Mouse (Mus musculus) right cerebral cortex, adult 2 months (tissue): ENCODE measurements around the gene Rom1.
"Not testable (repeated sequence)": the region's sequence is repeated elsewhere in the genome, so short reads cannot be mapped to it uniquely, and the experiment has no call there.

ENCODE experiments used
- DNase-seq, 2 experiments: peaks; one replicate each; pipeline ENCODE4 v3.0.0; 2021 to 2022; ENCODE audit warnings: low spot score in 2 of 2

The Rom1 gene

GRCm38 (mm10) chr19:8897865-8898495 is 31.2 kb downstream of the Rom1 start, which contains the start of gene Ganab:
TSS of gene Ganab (plus strand) at chr19:8898071.
- peak; percentile 97 for DNase-seq

GRCm38 (mm10) chr19:8897211-8897864 is 31.8 kb downstream of the Rom1 start:
- DNase-seq = peak in 1 of 2 experiments; percentile 24

DNA sequence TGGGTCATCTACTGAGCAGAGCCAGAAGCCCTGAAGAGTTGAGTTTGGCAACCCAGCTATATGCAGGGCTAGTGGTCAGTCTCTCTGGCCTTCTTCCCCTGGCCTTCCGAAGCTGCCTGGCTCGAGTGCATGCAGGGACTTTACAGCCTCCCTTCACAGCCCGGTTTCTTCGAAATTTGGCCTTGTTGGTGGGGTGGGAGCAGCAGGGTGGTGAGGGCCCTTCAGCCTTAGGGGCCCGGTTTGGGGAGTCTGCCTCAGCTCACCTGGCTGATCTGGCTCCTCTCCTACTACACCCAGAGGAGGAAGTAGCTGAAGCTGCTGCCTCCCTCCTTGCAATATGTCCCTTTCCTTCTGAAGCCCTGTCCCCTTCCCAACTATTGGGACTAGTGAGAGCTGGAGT is 32.9 kb downstream of the Rom1 start:
- DNase-seq = not testable (repeated sequence)

DNA sequence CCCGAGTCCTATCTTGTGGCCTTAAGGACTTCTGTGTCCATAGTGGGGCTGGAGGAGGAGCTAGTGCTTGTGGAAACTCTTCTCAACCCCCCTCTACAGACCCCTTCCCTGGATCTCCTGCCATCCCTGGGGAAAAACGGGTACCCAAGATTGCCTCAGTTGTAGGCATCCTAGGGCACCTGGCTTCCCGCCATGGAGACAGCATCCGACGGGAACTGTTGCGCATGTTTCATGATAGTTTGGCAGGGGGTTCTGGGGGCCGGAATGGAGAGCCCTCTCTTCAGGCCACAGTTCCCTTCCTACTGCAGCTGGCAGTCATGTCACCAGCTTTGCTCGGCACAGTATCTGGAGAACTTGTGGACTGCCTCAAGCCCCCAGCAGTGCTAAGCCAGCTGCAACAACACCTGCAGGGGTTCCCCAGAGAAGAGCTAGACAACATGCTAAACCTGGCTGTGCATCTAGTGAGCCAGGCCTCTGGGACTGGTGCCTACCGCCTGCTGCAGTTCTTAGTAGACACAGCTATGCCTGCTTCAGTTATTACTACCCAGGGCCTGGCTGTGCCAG is 33.7 kb downstream of the Rom1 start:
- DNase-seq = no peak

GRCm38 (mm10) chr19:8892829-8893766 is 36.1 kb downstream of the Rom1 start, which contains the start of gene Ints5:
TSS of gene Ints5 (plus strand) at chr19:8893005.
- DNase-seq = peak; percentile 83 to 92

GRCm38 (mm10) chr19:8888511-8889385 is 40.4 kb downstream of the Rom1 start, which contains the start of the genes 1810009A15Rik and Gm49416:
TSS of gene 1810009A15Rik (plus strand) at chr19:8888853.
TSS of gene Gm49416 (plus strand) at chr19:8888926.
- peak; percentile 93 to 94 for DNase-seq

DNA sequence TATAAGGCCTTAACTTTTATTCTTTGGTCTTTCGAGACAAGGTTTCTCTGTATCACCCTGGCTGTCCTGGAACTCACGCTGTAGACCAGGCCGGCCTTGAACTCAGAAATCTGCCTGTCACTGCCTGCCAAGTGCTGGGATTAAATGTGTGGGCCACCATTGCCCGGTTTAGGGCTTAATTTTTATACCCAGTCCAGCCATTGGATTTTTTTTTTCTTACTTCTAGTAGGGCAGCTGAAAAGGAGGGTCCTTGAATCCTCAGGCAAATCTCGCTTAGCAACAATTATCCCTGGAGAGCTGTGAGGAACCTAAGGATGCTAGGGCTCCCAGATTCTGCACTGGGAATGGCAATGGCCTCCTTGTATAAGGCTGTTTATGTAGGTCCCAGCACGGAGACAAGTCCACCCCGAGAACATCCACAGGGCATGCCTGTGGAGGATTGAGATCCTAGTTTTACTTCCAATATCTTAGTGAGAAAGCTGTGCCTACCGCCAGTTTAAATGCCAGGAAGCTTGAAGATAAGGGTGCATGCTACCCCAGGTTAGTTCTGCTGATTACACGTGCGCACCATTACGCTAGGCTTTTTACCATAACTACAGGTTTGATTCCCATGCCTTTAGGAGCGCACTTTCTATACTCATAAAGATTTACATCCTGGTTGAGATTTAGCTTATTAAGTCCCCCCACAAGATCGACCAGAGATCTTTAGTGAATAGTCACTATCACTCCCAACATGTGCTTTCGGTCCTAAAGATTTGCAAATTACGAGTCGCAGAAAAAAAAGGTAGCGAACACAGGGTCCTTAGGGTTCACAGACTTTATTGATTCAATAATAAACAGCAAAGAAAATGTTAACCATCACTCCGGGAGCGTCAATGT is 41.3 kb downstream of the Rom1 start:
- DNase-seq = no peak

- DNase-seq = no peak
Measured at GRCm38 (mm10) chr19:8886916-8887584, 42.1 kb downstream of the Rom1 start.

GRCm38 (mm10) chr19:8883616-8884015 is 45.5 kb downstream of the Rom1 start, which contains the start of the genes Lbhd1 and Gm49403:
TSS of gene Lbhd1 (plus strand) at chr19:8883732.
TSS of gene Gm49403 (plus strand) at chr19:8883930.
- DNase-seq = no peak

GRCm38 (mm10) chr19:8881034-8881392 is 48.1 kb downstream of the Rom1 start:
- DNase-seq = no peak

DNA sequence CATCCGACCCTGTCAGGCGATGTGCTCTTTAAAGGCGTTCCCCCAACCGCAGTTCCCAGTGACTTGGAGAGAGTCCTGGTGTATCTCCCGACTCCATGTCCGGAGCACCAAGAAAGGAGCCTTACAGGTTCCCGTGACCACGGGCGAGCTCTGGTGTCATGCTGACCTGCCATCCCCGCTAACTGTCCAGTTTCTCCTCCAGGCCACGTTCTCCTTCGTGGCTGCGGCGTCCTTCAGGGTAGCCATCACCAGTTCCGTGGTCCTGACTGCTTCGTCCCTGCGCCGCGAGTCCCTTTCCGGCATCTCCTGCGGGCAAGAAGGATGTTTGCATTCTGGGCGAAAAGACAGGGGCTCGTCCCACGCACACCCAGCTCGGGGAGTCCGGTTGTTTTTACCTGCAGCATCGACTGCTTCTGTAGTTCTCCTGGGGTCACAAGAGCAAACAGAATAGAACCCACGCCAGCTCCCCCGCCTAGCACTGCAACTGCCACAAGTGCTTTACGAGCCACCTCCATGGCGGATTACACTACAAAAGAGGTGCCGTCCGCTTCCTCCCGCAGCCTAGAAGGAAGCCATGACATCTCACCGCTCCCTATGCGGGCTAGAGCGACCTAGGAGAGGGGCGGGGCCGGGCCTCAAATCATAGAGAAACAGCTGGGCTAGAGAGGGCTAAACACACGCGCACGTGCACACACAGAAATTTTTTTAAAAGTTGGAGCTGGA is 48.7 kb downstream of the Rom1 start, which contains the start of gene Uqcc3:
Uqcc3 (minus strand) TSS at position 613 of the 723 bp plus-strand sequence.
- DNase-seq = peak; percentile 85 to 92
